11 mouse cellular contexts compared by ENCODE assay signal in genomic region chr4:124990325-124990724, GRCm38 (mm10). TPM values are rescaled to one million over a fixed set of nuclear protein-coding genes. Genes with fewer than 3 reads are reported as not detected.
A peak's percentile ranks its signal among the peaks of the same experiment; 100 is the strongest.
DNase-seq lines count a peak whose midpoint lies in the region; ATAC-seq and TF ChIP-seq lines count a peak whose summit lies in the region.
"Had no signal": no experiment of that assay in that cellular context is flagged by ENCODE, and none has a peak within 500 bp of the region (broad histone marks: within the 10 kb centered on the region; RNA-seq: fewer than 3 reads in every experiment).

No protein-coding gene starts in this region.

- under 1% methylated on average over 7 of the region's 7 CpGs for WGBS in heart, embryonic 13.5 days
- WGBS in forebrain, embryonic 14.5 days, result 3% methylated on average over 7 of the region's 7 CpGs
- WGBS in liver, embryonic 14.5 days (ENCODE audit: insufficient replicate concordance), result 3% methylated on average over 7 of the region's 7 CpGs

- peak overlapping the region; percentile 56 for H3K9ac ChIP-seq in heart, embryonic 13.5 days
- peak overlapping the region; percentile 32; the same call in 1 of the 2 replicates for H3K9ac ChIP-seq in forebrain, embryonic 14.5 days (ENCODE audit: low read length)
- H3K9ac ChIP-seq in liver, embryonic 14.5 days (replicated peaks), result no peak overlapping the region

- no peak for TF ChIP-seq EP300 in liver, embryonic 14.5 days (IDR thresholded peaks at IDR 0.05; ENCODE audit: low read depth)

- H3K4me2 ChIP-seq in heart, embryonic 13.5 days, result peak overlapping the region; percentile 54
- peak overlapping the region; percentile 16; the same call in 1 of the 2 replicates for H3K4me2 ChIP-seq in forebrain, embryonic 14.5 days (ENCODE audit: low read length)
- 0 out of 2 replicates have a peak overlapping the region, but pooled peaks have one; percentile 16 for H3K4me2 ChIP-seq in liver, embryonic 14.5 days (ENCODE audit: low read depth)

- H3K27me3 ChIP-seq in heart, embryonic 13.5 days (replicated peaks), result peaks cover 84% of the 10 kb centered on the region
- H3K27me3 ChIP-seq in forebrain, embryonic 14.5 days (replicated peaks; ENCODE audit: control insufficient read depth, insufficient read depth, low read length), result peaks cover 53% of the 10 kb centered on the region
- H3K27me3 ChIP-seq in liver, embryonic 14.5 days (ENCODE audit: control insufficient read depth, insufficient read depth, low read length), result peaks cover 55% of the 10 kb centered on the region

- H3K36me3 ChIP-seq in heart, embryonic 13.5 days, result no peaks in the 10 kb centered on the region
- no peaks in the 10 kb centered on the region for H3K36me3 ChIP-seq in forebrain, embryonic 14.5 days (ENCODE audit: control insufficient read depth, insufficient read depth, low read length)
- no peaks in the 10 kb centered on the region for H3K36me3 ChIP-seq in liver, embryonic 14.5 days (replicated peaks; ENCODE audit: control insufficient read depth, insufficient read depth, low read depth)

- H3K4me1 ChIP-seq in heart, embryonic 13.5 days, result peaks cover 40% of the 10 kb centered on the region
- H3K4me1 ChIP-seq in forebrain, embryonic 14.5 days (ENCODE audit: control insufficient read depth, insufficient read depth, low read length), result peaks cover 5% of the 10 kb centered on the region
- H3K4me1 ChIP-seq in liver, embryonic 14.5 days (replicated peaks; ENCODE audit: control insufficient read depth in 2 of 2, insufficient read depth in 2 of 2, low read length in 1 of 2), result no peaks in the 10 kb centered on the region

- no peak for ATAC-seq in heart, embryonic 13.5 days (ENCODE audit: extremely low read depth, insufficient number of reproducible peaks, low FRiP score, low TSS enrichment)
- ATAC-seq in forebrain, embryonic 14.5 days, result no peak
- no peak for ATAC-seq in liver, embryonic 14.5 days (ENCODE audit: insufficient read depth)

- peak overlapping the region; percentile 29 for H3K4me3 ChIP-seq in heart, embryonic 13.5 days
- H3K4me3 ChIP-seq in forebrain, embryonic 14.5 days (ENCODE audit: low read depth, low read length), result no peak overlapping the region
- no peak overlapping the region for H3K4me3 ChIP-seq in liver, embryonic 14.5 days (ENCODE audit: insufficient read depth in 1 of 2, low read depth in 2 of 2, low read length in 2 of 2)

- intact Hi-C loops in heart, postnatal 14 days (cut with DNase I), result no loop called here

- no peak overlapping the region for H3K27ac ChIP-seq in heart, embryonic 13.5 days (replicated peaks)
- H3K27ac ChIP-seq in forebrain, embryonic 14.5 days (ENCODE audit: low read depth, low read length), result no peak overlapping the region
- no peak overlapping the region for H3K27ac ChIP-seq in liver, embryonic 14.5 days
- H3K27ac ChIP-seq: macrophage had no signal

- no peaks in the 10 kb centered on the region for H3K9me3 ChIP-seq in heart, embryonic 13.5 days
- no peaks in the 10 kb centered on the region for H3K9me3 ChIP-seq in forebrain, embryonic 14.5 days (replicated peaks; ENCODE audit: control insufficient read depth, low read length)
- H3K9me3 ChIP-seq in liver, embryonic 14.5 days (ENCODE audit: control insufficient read depth, low read length), result no peaks in the 10 kb centered on the region

- TF ChIP-seq CTCF in liver, embryonic 14.5 days (IDR thresholded peaks at IDR 0.05; ENCODE audit: low read depth), result no peak

- DNase-seq in heart, postnatal 14 days, result no peak
- peak; percentile 41 for DNase-seq in A20 (ENCODE audit: low read depth, low spot score)
- no peak for DNase-seq in forebrain, embryonic 14.5 days (ENCODE audit: low spot score)
- no peak for DNase-seq in liver, embryonic 14.5 days (ENCODE audit: low read depth in 3 of 3, low spot score in 3 of 3)
- DNase-seq in adrenal gland, postnatal 36 days, result no peak
- no peak for DNase-seq in cerebellum, adult 11-12 months
- DNase-seq in B cell, adult 2 months, result no peak
- DNase-seq: kidney, postnatal 25 days; right cerebral cortex, postnatal 14 days had no signal

RNA-seq across cellular contexts. Expression of gene Rspo1, which starts 4.1 kb away (rescaled TPM):
- polyA plus RNA-seq in heart, embryonic 13.5 days (2015; fragmentation: Nextera tagmentation; extraction: Ambion mirVana), result 7.3 and 9.1 TPM in 2 replicates
- total RNA-seq in heart, postnatal 14 days (2021), result 1 to 10 TPM; 3.7 to 5.8 TPM
- 1.8 and 2.4 TPM in 2 replicates for polyA plus RNA-seq in forebrain, embryonic 14.5 days (2014; fragmentation: Nextera tagmentation; extraction: Ambion mirVana)
- 0.68 and 0.69 TPM in 2 replicates for polyA plus RNA-seq in liver, embryonic 14.5 days (2012; rRNA removed)
- polyA plus RNA-seq in liver, embryonic 14.5 days (2014; fragmentation: Nextera tagmentation; extraction: Ambion mirVana), result 0.42 and 0.51 TPM in 2 replicates
- 1 to 10 TPM; 4.0 to 4.6 TPM for total RNA-seq in adrenal gland, postnatal 36 days (2021)
- polyA plus RNA-seq: macrophage had no signal

RNA-seq across cellular contexts. Expression of gene Gnl2, which starts 26.1 kb away (rescaled TPM):
- polyA plus RNA-seq in heart, embryonic 13.5 days (2015; fragmentation: Nextera tagmentation; extraction: Ambion mirVana), result 54.8 and 56.4 TPM in 2 replicates
- total RNA-seq in heart, postnatal 14 days (2021), result 10 to 100 TPM; 27.1 to 29.8 TPM
- 86.4 and 95.0 TPM in 2 replicates for polyA plus RNA-seq in forebrain, embryonic 14.5 days (2014; fragmentation: Nextera tagmentation; extraction: Ambion mirVana)
- polyA plus RNA-seq in liver, embryonic 14.5 days (2012; rRNA removed), result 11.7 and 26.7 TPM in 2 replicates
- polyA plus RNA-seq in liver, embryonic 14.5 days (2014; fragmentation: Nextera tagmentation; extraction: Ambion mirVana), result 35.9 and 39.5 TPM in 2 replicates
- total RNA-seq in adrenal gland, postnatal 36 days (2021), result 10 to 100 TPM; 44.9 to 63.1 TPM

RNA-seq across cellular contexts. Expression of gene Cdca8, which starts 51.2 kb away (rescaled TPM):
- polyA plus RNA-seq in heart, embryonic 13.5 days (2015; fragmentation: Nextera tagmentation; extraction: Ambion mirVana), result 111 and 113 TPM in 2 replicates
- 1 to 10 TPM; 3.6 to 7.0 TPM for total RNA-seq in heart, postnatal 14 days (2021)
- polyA plus RNA-seq in forebrain, embryonic 14.5 days (2014; fragmentation: Nextera tagmentation; extraction: Ambion mirVana), result 63.5 and 63.8 TPM in 2 replicates
- polyA plus RNA-seq in liver, embryonic 14.5 days (2012; rRNA removed), result 48.0 and 61.8 TPM in 2 replicates
- polyA plus RNA-seq in liver, embryonic 14.5 days (2014; fragmentation: Nextera tagmentation; extraction: Ambion mirVana), result 91.6 and 102 TPM in 2 replicates
- 1 to 10 TPM; 5.7 to 7.6 TPM for total RNA-seq in adrenal gland, postnatal 36 days (2021)

RNA-seq across cellular contexts. Expression of gene 9930104L06Rik, which starts 53.5 kb away (rescaled TPM):
- 10.0 and 10.5 TPM in 2 replicates for polyA plus RNA-seq in heart, embryonic 13.5 days (2015; fragmentation: Nextera tagmentation; extraction: Ambion mirVana)
- 10 to 100 TPM in 1 of 2 experiments, 1 to 10 TPM in 1; 9.8 to 10.2 TPM for total RNA-seq in heart, postnatal 14 days (2021)
- 3.2 and 5.6 TPM in 2 replicates for polyA plus RNA-seq in forebrain, embryonic 14.5 days (2014; fragmentation: Nextera tagmentation; extraction: Ambion mirVana)
- 5.8 and 5.9 TPM in 2 replicates for polyA plus RNA-seq in liver, embryonic 14.5 days (2012; rRNA removed)
- polyA plus RNA-seq in liver, embryonic 14.5 days (2014; fragmentation: Nextera tagmentation; extraction: Ambion mirVana), result 0.94 and 1.5 TPM in 2 replicates
- 10 to 100 TPM in 1 of 2 experiments, 1 to 10 TPM in 1; 9.8 to 17.9 TPM for total RNA-seq in adrenal gland, postnatal 36 days (2021)
